Mouse (Mus musculus) CD4-positive helper T cell, adult 2 months (primary cell): ENCODE data around the gene Ngrn.
A peak's percentile ranks its signal among the peaks of the same experiment; 100 is the strongest.

Source experiments
- DNase-seq: peaks from one replicate; pipeline ENCODE4 v3.0.0-alpha.2; 2012; ENCODE audit warnings: low read depth, missing footprints, low spot score

Gene Ngrn

GRCm38 (mm10) chr7:80261372-80261990, 466 bp downstream of the Ngrn start:
- DNase-seq: no peak

GRCm38 (mm10) chr7:80264606-80265005, 3.6 kb downstream of the Ngrn start:
- no peak for DNase-seq

GRCm38 (mm10) chr7:80267764-80268163, 6.7 kb downstream of the Ngrn start:
- no peak for DNase-seq

- peak; percentile 95 for DNase-seq
Observed at GRCm38 (mm10) chr7:80268897-80269750, 8.1 kb downstream of the Ngrn start, which contains the start of gene Vps33b. Vps33b (plus strand) TSS chr7:80269649.

GRCm38 (mm10) chr7:80269751-80270255, 8.8 kb downstream of the Ngrn start:
- no peak for DNase-seq

GRCm38 (mm10) chr7:80273456-80273855, 12.4 kb downstream of the Ngrn start:
- no peak for DNase-seq

- no peak for DNase-seq
Observed at GRCm38 (mm10) chr7:80276374-80276773, 15.4 kb downstream of the Ngrn start.

- DNase-seq: no peak
Observed at GRCm38 (mm10) chr7:80280032-80280431, 19.0 kb downstream of the Ngrn start.

GRCm38 (mm10) chr7:80280998-80281397, 20.0 kb downstream of the Ngrn start:
- no peak for DNase-seq

- DNase-seq: no peak
Observed at GRCm38 (mm10) chr7:80281646-80282045, 20.6 kb downstream of the Ngrn start.

- no peak for DNase-seq
Observed at GRCm38 (mm10) chr7:80283226-80283918, 22.4 kb downstream of the Ngrn start.

- no peak for DNase-seq
Observed at GRCm38 (mm10) chr7:80284391-80284790, 23.4 kb downstream of the Ngrn start.

GRCm38 (mm10) chr7:80285725-80286124, 24.7 kb downstream of the Ngrn start:
- DNase-seq: no peak

GRCm38 (mm10) chr7:80287736-80288135, 26.7 kb downstream of the Ngrn start:
- DNase-seq: no peak

GRCm38 (mm10) chr7:80294062-80294763, 33.2 kb downstream of the Ngrn start, which contains the start of gene Prc1:
Prc1 (plus strand) TSS chr7:80294450.
- peak; percentile 98 for DNase-seq

- DNase-seq: no peak
Observed at GRCm38 (mm10) chr7:80294764-80295648, 34.0 kb downstream of the Ngrn start.

- DNase-seq: no peak
Observed at GRCm38 (mm10) chr7:80296462-80296861, 35.4 kb downstream of the Ngrn start.

GRCm38 (mm10) chr7:80297041-80297440, 36.0 kb downstream of the Ngrn start:
- no peak for DNase-seq

- peak; percentile 29 for DNase-seq
Observed at GRCm38 (mm10) chr7:80298754-80299153, 37.7 kb downstream of the Ngrn start.

GRCm38 (mm10) chr7:80299568-80299967, 38.6 kb downstream of the Ngrn start:
- DNase-seq: peak; percentile 57
